Mouse (Mus musculus) c-Kit-positive CD71-positive TER-119-negative erythroid progenitor cells, embryonic 14.5 days (primary cell): ENCODE results near the gene Pdk3.
A peak's percentile ranks its signal among the peaks of the same experiment; 100 is the strongest.

Experiments used
- DNase-seq: peaks from one replicate; pipeline ENCODE4 v3.0.0-alpha.2; 2013; ENCODE audit warnings: low read depth

Pdk3 gene

DNA sequence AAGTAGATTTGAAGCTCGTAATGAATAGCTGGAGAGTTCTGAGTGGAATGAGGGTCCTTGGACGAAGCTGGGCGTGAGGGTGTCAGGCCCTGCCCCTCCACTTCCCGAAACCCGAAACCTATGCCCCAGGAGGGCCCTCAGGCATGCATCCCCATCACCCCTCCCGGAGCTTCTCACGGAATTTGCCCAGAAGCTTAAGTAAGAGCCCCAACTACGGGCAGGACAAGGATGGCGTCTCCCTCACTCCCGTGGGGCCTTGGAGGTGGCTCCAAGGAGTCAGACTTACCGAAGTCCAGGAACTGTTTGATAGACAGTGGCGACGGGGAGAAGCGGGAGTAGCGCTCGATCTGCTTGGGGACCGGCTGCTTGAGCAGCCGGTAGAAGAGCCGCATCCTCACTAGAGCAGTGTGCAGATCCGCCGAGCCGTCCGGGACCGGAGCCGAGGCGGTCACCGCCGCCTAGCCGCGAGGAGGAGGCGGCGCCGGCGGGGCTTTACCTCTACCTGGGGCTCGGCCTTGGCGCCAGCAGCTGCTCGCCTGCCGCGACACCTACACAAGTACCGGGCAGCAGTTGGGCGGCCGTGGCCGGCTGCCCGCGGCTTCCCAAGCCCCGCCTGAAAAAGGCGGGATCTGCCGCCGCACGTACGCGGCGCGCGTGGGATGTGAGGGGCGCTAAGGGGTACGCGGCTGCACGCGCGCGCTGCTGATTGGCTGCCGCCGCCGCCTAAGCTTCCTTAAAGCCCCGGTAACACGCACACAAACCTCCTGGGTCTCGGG, at the start of gene Pdk3:
TSS of gene Pdk3 (minus strand) at position 641 of the 776 bp plus-strand sequence.
- DNase-seq, result peak; percentile 55

GRCm38 (mm10) chrX:93877634-93878016, 45.6 kb upstream of the Pdk3 start:
- no peak for DNase-seq

GRCm38 (mm10) chrX:93876981-93877633, 45.1 kb upstream of the Pdk3 start:
- no peak for DNase-seq

DNA sequence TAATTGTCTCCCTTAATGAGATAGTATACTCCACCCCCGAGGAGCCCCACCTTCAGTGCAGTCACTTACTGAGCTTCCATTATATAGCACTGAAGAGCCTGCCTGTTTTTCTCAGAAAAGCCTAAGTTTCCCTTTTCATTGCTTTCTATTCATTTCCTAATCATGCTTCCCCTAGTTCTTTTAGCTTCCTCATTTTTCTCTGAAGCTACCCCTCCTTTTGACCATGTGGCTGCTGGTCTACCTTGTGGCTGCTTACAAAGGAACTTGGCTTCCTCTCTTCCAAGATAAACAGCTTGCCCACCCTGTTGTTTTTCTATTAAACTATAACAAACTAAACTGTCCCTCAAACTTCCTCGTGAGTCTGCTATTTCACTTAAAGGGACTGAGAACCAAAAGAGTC, 31.4 kb upstream of the Pdk3 start:
- no peak for DNase-seq

- DNase-seq, result no peak
Observed at GRCm38 (mm10) chrX:93862525-93863086, 30.6 kb upstream of the Pdk3 start.

GRCm38 (mm10) chrX:93857756-93858155, 25.8 kb upstream of the Pdk3 start:
- no peak for DNase-seq

DNA sequence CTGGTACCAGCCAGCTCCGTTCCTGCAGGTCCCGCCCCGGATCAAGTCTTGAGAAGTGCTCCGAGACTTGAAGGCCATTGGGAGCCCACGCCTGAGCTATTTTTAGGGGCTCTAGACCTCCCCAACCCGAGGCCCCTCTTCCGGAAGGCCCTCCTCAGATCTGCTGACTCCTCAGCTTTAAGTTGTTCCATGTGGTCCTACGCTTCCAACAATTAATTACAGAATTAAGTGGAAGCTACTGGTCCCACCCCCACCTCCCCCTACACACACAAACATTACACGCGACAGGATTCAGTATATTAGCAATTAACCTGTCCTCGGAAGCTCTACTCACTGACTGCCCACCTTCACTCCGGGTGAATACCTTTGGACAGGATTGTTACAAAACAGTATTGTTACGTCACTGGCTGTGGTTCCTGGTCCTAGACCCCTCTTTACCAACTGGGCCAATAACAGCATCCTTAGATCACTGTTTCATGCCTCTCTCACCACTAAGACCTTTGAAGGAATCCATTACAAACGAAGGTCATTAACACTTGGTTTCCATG, 410 bp upstream of the Pdk3 start:
- DNase-seq, result no peak

GRCm38 (mm10) chrX:93825787-93826186, 6.2 kb downstream of the Pdk3 start:
- no peak for DNase-seq

DNA sequence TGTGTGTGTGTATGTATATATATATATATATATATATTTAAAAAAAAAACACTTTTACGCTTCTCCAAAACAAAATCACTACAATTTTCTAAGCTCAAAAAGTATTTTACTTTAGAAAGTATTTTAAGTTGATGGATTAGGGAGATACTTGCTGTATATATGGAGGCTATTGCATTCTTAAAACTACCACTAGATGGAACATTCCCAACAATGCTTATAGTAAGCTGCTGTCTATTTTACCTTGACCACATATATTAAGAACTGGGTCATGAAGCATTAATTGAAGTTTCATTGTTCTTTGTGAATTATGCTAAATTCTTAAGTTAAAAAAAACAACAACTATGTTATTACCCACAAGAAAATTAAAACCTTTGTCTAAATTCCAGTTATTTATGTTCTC, 24.0 kb downstream of the Pdk3 start:
- DNase-seq, result no peak

DNA sequence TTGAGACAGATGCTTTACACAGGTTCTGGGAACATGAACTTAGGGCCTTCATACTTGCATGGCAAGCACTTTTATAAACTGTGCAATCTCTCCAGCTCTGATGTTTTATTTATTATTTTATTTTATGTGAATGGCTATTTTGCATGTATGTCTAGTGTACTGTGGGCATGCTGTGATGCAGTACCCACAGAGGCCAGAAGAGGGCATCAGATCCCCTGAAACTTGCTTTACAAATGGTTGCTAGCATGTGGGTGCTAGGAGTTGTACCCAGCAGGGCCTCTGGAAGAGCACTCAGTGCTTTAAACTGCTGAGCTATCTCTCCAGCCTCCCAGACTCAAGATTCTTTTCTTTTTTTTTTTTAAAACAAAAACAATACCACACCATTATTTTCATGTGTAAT, 38.8 kb downstream of the Pdk3 start:
- DNase-seq, result peak; percentile 34

DNA sequence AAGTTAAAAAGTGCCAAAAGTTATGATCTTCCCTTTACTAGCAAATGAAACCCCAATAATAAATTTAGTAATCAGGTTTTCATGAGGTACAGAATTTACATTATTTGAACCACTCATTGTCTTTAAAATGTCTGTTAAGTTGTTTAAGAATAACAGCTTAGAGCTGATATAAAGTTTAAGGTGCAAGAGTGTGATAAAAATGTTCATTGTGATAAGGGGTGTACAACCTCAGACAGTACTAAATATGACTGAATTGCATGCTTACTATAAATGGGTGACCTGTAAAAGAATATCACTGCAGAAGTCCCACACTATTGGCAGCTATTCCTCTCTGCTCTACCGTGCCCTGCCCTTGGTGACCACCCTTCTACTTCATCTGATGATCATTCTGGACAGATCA, 42.4 kb downstream of the Pdk3 start:
- no peak for DNase-seq

DNA sequence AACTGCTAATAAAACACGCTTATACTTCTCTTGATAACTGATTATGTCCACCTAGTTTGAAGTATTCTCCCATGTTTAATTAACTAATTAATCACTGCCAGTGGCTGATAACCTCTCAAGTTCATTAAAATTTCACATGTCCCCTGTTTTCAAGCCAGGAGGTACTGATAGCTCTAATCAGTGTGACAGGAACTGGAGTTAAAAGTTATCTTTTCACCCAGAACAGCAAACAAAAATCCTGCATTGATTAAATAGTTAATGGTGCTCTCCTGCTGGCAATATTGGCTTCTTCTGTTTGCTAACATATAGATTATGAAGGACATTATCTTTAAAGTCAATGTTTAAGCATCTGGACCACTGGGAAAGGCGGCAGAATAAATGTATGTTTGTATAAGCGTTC, 71.2 kb downstream of the Pdk3 start:
- no peak for DNase-seq

DNA sequence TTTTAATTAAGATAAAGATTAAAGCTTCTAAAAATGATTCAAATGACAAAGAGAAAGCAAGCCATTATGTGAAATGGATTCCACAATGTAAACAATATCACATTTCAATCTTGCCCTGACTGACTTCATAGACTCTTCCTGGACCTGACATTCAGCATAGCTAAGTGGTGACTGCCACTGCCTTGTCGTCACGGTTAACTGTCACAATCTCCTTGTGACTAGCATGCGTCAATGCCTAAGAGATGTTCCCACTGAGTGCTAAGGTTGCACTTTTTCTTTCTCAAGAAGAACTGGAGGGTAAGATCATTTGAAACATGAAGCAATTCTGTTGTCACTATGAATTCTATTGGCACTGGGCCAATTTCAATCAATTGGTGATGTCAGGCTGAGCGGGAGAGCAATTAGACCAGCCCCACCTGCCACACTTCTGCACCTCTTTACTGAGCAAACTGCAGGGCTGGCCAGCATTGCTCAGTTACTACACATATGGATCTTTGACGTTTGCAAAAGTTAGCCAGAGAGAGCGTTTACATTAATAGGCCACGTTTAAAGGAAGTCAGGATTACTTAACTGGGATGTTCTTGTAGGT, 75.0 kb downstream of the Pdk3 start:
- no peak for DNase-seq

GRCm38 (mm10) chrX:93755210-93755842, 76.7 kb downstream of the Pdk3 start:
- no peak for DNase-seq

DNA sequence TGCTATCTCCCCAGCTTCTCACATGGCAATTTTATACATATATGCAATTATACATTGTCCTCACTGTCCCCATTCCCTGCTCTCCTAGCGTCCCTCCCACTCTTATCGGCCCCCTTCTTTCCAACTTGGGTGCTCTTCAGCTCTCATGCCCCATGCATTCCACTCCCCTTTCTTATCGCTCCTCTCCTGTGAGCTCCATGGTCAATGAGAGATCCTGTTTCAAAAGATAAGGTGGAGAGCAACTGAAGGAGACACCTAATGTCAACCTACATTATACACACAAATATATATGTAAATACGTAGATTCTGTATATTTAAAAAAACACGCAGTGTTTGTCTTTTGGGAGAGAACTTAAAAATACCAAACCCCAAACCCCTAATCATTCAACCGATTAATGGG, 81.4 kb downstream of the Pdk3 start:
- peak; percentile 61 for DNase-seq

DNA sequence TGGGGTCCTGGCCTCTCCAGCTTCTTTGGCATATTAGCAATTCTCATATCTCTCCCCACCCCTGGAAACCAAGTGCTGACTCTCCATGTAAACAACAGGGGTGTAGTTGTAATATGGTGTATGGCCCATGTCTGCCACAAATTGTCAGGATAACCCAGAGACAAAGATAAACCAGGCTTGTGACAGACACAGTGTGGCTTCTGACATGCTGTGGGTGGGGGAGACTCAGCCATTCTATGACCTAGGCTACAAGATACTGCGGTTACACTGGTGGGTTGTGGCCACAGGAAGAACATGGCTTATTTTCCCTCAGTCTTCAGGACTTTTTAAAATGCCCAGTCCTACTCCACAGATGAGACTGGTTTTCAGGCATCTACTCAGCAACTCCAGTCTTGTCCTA, 82.8 kb downstream of the Pdk3 start:
- DNase-seq, result no peak

DNA sequence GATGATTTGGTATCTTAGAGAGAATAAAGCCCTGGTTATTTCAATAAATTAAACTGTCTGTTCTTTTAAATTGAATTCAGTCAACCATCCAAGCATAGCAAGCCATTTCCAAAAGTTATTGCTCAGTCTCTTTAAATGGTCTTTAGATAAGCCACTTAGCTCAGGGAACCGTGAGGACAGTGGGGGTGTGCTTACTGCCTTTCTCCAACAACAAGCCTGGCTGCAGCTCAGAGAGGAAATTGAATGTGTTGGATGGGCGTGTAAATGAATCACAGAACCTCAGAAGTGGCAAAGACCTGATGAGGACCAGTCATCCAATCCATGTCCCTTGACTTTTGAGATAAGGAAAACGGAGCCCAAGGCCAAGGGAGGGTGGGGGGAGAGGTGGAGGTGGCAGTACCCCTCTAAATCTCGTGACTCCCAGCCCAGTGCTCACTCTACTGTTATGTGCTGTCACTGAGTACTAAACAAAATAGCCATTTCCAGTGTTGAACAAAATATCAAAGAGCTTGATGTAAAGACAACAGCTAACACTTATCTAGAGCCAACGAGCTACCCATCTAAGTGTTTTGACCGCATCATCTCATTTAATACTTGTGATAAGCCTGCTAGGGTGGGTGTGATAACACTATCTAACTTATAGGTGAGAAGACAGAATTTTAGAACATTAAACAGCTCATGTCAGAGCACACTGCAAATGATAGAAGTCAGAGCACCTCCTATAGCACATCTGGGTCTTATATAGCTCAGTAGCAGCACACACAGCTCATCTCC, 98.8 kb downstream of the Pdk3 start:
- no peak for DNase-seq

DNA sequence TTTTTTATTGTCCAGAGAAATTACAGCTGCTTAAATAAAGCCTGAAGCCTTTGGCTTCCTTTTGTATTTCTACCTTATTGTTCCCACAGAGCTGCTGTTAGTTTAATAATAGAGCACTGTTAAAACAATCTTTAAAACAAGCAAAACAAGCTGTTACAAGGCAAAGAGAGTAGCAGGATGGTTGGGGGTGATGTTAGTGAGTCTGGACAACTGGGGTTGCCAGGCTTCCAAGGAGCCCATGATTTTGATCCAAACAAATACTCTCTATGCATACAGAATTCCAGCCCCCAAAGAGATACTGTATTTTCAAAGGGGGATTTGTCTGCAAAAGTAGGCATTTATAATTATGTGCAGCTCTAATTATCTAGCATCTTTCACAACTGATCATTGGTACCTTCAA, 99.6 kb downstream of the Pdk3 start:
- DNase-seq, result no peak

DNA sequence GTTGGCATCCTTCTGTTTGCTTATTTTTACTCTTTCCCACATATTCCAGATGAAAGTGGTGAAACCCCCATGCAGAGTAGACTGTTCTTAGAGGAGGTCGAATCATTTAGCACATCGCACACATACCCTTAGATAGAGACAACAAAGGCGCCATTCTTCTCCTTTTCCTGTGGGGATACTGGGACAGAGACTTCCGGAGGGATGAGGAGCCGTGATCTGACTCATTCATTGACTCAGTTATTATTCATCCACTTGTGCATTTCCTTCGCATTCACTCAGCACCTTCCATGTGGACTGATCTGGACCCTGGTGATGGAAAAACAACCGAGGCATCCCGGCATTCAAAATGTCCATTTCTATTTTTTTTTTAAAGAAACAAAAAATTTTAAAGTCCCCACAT, 101.1 kb downstream of the Pdk3 start:
- DNase-seq, result no peak

DNA sequence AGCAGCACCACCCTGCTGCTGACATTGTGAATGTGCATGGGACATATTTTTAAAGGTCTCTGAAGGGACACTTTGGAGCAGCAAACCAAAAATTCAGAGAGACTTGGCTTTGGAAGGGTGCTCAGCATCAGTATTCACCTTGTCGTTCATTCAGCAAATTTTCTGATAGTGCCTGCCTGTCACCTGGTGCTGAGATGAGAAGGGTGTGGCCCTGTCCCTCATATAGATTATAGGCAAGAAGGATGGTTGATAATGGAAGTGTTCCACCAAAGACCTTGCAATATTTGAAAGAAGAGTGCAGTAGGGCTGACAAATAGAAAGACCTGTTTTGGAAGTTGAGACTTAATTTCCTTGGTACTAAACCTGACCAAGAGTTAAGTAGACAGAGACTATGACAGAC, 102.5 kb downstream of the Pdk3 start:
- no peak for DNase-seq
